Mouse (Mus musculus): Measurements from ENCODE around the gene Car6.

Gene Car6

DNA sequence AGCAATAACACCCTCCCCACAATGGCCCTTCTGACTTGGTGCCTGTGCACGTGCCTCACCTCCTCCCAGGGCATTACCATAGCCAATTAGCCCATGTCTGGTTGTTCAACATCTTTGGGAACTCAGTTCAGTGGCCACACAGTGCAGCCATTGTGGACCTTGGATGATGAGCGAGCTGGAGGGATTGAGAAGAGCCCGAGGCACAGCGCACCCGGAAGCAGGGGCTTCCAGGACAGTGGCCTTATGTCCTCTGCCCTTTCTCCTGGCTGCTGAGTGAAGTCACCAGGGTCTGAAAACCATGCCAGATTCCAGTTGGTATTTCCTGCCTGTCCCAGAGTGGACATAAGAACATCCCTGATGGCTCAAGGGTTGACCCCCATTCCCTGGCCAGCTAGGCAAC, at the start of gene Car6:
Car6 (minus strand) TSS at position 101 of the 400 bp plus-strand sequence.
- no peak for DNase-seq

GRCm38 (mm10) chr4:150249731-150250270, 48.7 kb upstream of the Car6 start:
- no peak for DNase-seq

DNA sequence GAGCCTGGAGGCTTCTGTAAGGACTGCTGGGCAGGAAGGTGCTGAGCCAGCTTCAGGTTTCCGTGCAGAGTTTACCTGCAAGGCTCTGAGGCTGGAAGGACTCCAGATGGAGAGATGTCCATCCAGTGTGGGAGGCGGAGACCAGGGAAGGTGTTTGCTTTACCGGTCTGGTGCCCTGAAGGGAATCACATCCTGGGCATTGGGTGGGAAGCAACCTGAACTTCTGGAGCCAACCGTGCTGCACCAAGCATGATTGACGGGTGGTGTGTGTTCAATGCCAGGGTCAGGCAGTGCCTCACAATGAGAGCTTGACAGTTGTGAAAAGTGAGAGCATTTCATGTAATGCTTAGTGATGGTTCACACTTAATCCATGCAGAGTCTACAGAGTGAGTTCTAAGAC, 47.8 kb upstream of the Car6 start:
- DNase-seq: no peak

DNA sequence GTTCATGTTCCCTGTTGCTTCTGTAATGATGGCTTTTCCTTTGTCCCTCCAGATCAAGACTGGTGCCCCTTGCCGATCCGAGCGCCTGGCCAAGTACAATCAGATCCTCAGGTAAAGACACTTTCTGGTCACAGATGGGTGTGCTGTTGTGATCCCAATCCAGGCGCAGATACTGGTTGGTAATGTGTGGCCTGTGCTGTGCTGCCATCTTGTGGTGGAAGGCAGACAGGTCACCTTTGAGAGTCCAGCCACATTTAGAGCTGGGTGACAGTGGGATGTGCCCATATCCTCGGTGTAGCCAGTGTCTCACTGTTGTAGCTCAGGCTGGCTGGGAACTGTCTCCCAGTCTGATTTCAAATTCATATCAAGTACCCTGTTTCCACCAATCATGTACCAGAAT, 46.9 kb upstream of the Car6 start:
- peak; percentile 69 for DNase-seq

GRCm38 (mm10) chr4:150245876-150246275, 44.7 kb upstream of the Car6 start:
- DNase-seq: no peak

- no peak for DNase-seq
Measured at GRCm38 (mm10) chr4:150242745-150243144, 41.6 kb upstream of the Car6 start.

DNA sequence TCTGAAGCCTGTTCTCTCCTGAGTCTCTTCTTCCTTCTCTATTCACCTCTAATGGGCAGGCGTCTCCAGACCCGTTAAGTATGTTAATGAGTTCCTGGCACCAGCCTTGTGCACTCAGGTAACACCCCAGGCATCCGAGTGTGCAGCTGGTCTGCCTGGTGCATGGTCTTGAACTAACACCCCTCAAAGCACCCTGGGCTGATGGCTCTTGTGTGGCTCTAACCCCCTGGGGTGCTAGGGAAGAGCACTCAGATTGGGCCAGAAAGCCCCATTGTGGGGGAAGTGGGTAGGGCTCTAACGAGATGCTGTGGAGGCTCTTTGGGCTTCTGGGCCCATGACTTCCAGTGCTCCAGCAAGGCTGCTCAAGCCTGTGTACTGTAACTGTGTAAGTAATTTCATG, 40.6 kb upstream of the Car6 start:
- DNase-seq: no peak

DNA sequence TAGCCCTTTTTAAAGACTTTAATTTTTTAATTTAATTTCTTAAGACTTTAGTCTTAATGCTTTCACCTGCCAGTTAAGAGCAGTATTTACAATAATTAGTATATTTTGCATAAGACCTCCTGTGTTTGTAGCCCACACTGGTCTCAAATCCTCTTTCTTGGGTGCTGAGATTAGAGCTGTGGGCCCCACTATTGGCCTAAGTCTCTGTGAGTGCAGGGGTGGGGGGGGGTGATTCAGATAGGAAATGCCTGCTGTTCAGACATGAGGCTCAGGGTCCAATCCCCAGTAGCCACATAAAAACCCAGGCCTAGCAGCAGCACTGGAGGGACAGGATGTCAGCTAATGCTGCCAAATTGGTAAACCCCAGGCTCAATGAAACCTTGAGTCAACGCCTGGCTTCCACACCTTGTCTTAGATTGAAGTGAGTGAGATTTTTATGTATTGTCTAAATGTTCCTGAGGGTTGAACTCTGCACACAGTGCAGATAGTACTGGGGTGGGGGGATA, 39.3 kb upstream of the Car6 start:
- no peak for DNase-seq

DNA sequence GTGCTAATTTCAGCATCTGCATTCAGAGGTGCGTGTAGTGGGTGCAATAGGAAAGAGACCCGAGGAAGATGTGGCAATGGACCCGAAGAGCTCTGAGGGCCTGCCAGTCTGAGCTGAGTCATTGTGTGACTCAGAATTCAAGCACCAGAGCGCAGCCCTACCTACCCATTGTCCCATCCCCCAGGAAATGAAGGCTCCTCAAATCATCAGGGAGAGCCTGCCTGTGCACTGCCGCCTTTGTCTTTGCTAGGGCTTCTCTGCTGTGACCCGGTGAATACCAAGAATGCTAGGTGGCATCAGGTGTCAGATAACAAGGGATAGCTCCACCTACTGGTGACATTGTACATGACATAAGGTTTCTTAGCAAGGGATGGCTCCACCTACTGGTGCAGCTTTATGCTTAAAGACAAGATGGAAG, 38.8 kb upstream of the Car6 start:
- peak; percentile 97 for DNase-seq

DNA sequence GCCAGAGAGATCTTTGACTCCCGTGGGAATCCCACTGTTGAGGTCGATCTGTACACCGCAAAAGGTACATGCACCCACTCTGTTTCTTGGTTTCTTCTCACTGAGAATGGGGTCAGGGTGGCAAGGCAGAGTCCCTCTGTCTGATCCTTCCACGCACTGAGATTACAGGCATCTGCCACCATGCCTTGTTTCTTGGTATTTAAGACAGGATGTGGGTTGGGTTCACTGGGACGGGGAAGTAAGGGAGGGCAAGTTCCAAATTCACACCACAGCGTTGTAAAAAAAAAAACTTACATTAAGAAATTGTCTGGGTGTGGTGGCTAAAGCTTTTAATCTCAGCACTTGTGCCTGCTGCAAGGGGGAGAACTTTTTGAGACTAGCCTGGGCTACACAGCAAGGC, 38.4 kb upstream of the Car6 start:
- no peak for DNase-seq

- no peak for DNase-seq
Measured at GRCm38 (mm10) chr4:150239087-150239480, 38.0 kb upstream of the Car6 start.

GRCm38 (mm10) chr4:150238433-150239086, 37.4 kb upstream of the Car6 start:
- DNase-seq: peak; percentile 64

DNA sequence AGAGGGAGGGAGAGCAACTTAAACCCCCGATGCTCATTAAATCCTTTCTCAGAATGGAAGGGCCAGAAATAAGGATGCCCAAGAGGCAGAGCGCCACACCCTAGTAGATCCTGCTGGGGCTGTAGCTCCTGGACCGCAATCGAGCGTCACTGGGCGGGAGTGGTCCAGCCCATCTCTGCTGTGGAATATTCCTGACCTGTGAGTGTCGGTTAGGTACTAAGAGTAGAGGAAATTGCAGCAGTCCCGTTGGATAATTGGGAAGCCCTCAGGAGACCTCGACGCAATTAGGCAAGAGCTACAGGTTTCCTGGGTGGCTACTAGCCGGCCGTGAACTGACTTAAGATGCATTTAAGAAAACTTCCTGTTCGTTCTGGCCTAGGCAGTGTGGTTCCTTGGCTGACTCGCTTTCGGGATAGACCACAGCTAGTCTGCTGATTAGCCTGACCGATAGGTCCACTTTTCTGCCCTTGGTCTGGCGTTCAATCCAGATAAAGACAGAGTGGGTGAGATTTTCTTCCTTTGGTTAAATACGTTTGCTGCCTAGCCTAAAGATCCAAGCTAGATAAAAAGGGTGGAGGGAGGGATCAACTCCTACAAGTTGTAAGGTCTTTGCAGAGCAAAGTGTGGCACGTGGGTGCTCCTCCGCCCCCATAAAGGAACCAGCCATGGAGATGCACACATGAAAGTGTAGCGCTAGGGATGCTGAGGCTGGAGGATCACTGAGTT, 36.7 kb upstream of the Car6 start:
- peak; percentile 50 for DNase-seq

- peak; percentile 99 for DNase-seq
Measured at GRCm38 (mm10) chr4:150236521-150237481, 35.7 kb upstream of the Car6 start, which contains the start of gene Eno1. Gene Eno1 (plus strand): TSS chr4:150236721.

DNA sequence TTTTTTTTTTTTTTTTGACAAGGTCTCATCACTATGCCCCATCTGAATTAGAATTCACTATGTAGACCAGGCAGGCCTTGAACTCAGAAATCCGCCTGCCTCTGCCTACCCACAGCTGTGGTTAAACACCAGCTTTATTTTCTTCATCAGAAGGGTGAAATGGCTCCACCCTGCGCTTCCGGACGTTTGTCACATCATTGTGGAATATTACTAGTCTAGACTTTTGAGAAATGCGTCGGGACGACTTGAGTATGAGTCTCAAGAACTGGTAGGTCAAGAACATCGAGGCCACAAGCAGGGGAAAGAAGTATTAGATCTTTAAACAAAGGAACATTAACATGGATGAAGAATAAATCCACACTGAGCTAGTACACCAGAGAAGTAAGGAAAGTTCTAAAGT, 34.9 kb upstream of the Car6 start:
- no peak for DNase-seq

DNA sequence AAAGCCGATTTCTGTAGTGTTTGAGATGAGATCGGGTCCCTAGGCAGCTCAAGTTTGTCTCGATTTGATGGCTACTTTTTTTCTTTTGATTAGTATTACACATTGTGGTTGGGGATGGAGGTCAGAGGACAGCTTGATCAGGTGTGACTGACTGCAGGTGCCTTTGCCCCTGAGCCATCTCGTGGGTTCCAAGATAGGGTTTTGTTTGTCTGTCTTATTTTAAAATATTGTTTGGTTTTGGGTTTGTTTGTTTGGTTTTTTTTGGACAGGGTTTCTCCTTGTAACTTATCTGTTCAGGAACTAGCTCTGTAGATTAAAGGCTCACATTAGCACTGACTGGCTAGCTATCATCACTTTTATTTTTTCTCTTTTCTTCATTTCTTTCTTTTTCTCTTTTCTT, 34.5 kb upstream of the Car6 start:
- no peak for DNase-seq

DNA sequence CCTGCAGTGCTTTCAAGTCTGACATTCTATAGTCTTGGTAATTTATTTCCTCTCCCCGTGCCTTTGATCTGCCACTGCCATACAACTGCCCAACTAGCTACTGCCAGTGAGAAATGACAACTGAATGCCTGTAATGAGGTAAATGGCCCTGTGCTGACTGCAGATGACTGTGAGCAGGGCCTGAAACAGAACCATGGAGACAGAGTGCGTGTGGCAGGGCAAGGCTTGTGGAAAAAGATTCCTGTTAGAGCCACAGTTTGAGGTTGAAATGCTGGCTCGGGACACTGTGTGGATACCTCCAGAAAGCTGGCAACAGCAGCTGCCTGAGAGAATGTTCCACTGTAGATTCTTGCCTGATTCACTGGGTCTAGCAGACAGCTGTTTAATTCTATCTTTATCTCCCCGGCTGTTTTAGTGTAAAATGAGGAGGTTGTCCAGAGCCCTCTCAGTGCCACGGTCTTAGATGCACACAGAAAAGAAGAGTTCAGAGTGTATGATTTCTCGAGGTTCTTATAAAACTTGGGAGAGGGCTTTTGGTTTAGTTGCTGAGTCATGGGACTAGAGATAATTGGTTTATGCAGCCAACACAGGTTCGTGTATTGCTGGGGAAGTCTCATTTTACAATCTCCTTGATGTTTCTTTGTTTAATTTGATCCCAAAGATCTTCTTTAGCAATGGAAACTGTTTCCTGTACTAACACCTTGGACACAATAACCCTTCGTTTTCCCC, 33.6 kb upstream of the Car6 start:
- DNase-seq: peak; percentile 45

GRCm38 (mm10) chr4:150231871-150232270, 30.7 kb upstream of the Car6 start:
- no peak for DNase-seq

DNA sequence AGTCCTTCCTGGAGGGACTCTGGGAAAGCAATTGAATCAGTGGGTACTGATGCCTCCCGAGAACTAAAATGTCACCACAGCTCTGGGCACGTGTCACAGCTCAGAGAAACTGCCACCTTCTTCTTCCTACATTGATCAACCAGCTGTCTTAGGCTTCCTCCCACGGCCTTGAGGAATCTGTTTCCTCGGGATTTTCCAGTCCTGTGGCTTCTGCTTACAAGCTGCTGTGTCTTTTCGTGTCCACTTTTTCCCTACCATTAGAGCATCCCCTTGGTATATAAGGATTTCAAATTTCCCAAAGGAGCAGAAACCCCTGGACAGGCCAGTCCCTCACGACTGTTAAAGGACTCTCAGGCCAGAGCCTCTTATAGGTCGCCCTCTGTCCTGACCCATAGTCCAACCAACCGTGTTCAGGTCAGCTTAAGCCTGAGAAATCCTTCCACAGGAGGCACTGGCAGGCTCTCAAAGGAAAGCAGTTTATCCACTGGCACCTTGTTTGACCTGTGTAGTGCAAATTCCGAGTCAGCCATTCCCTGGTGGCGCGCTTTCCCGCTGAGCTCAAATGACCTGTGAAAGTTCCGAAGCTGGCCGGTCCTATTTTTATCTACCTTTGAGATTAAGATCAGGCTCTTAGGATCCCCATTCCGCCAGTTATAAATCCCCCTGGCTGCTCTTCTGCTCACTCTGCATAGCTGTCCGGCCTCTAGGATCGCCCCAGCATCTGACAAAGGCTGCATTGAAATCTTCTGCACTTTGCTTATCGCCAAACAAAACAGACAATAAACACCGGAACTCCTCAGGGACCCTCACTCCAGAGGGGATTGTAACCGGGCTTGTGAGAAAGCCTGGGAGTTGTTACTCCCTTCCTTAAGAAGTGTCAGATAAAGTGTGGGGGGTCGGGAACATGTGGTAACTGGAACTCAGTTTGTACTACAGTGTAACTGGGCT, 29.6 kb upstream of the Car6 start:
- DNase-seq: peak; percentile 49

- no peak for DNase-seq
Measured at GRCm38 (mm10) chr4:150229747-150230390, 28.7 kb upstream of the Car6 start.
